Mouse (Mus musculus) adrenal gland, postnatal 25 days (tissue): ENCODE measurements around the gene Ankrd36. TPM values are rescaled to one million over a fixed set of nuclear protein-coding genes. Genes with fewer than 3 reads are reported as not detected.

ENCODE experiments used
- DNase-seq: peaks from one replicate; pipeline ENCODE4 v3.0.0; 2021; ENCODE audit warnings: mixed read lengths
- total RNA-seq: library from RNA; stranded (reverse); gene quantifications from 2 replicates; pipeline ENCODE4 v1.2.3, GENCODE M21; 2021

Gene Ankrd36
- total RNA-seq, 1 experiment from 2014 or later = not detected

DNA sequence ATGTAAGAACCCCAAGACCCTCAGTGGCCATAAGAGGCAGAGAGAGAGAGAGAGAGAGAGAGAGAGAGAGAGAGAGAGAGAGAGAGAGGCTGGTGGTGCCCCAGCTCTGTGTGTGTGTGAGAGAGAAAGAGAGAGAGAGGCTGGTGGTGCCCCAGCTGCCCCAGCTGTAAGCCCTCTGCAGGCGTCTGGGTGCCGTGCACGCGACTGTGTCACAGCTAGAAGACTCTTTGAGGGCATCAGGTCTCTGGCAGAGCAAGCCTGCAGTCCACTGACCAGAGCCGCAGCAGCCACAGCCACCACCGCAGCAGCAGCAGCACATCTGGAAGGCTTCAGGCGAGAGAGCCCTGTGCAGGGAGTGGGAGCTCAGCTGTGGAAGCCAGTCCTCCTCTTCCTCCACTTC, 114.8 kb downstream of the Ankrd36 start:
- DNase-seq = no peak

DNA sequence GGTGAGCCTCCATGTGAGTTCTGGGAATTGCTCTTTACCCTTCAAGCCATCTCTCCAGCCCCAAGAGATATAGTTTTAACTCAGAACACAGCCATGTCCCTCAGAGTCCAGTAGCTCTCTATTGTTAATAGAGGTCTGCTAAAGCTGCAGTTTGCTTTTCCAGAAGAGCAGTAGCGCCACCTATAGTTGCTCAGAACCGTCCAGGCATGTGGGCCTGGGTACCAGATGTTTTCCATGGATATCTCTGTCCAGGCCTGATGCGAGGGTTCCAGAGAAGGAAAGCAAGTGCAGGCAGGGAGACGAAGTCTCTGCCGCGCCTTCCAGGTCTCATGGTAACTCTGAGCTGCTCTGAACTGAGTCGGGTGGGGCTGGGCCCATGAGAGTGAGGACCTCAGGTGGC, 122.3 kb downstream of the Ankrd36 start:
- DNase-seq = peak; percentile 53

DNA sequence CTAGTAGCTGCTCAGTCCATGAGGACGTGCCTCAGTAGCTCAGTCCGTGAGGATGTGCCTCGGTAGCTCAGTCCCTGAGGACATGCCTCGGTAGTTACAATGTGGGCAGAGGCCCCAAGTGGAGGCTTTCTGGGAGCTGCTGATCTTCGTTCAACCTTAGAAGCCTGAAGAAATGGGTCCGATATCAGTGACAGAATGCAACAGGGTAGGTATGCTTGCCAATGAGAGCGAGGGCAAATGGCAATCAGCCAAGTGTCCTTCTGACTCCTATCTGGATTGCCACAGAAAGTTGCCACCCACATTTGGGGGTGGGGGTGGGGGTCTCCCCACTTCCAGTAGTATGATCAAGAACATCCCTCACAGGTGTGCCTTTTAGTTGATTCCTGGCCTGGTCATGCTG, 131.3 kb downstream of the Ankrd36 start:
- peak; percentile 26 for DNase-seq

DNA sequence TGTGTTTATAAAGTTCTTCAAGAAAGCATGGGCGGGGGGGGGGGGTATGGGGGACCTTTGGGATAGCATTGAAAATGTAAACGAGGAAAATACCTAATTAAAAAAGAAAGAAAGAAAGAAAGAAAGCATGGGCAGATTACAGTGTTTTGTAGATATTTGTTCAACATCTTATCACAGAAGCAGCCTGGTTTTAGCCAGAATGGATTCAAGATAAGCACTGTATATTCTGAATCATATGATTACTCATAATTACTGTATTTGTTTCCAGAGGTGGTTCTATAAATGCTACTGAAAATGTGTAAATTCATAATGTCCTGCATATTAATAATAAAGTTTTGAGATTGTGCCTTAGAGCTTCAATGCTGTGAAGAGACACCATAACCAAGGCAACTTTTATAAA, 131.8 kb downstream of the Ankrd36 start:
- no peak for DNase-seq

DNA sequence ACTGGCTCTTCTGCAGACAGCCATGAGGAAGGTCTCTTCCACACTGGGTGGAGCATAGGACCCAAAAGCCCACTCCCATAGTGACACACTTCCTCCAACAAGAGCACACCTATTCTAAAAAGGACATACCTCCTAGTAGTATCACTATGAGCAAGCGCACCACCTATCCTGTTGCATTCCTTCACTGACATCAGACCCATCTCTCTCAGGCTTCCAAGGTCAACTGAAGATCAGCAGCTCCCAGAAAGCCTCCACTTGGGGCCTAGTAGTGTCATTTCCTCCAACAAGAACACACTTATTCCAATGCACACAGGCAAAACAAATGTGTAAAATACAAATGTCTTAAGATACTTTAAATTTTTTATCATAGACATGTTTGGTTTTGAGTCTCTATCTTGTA, 132.3 kb downstream of the Ankrd36 start:
- no peak for DNase-seq

DNA sequence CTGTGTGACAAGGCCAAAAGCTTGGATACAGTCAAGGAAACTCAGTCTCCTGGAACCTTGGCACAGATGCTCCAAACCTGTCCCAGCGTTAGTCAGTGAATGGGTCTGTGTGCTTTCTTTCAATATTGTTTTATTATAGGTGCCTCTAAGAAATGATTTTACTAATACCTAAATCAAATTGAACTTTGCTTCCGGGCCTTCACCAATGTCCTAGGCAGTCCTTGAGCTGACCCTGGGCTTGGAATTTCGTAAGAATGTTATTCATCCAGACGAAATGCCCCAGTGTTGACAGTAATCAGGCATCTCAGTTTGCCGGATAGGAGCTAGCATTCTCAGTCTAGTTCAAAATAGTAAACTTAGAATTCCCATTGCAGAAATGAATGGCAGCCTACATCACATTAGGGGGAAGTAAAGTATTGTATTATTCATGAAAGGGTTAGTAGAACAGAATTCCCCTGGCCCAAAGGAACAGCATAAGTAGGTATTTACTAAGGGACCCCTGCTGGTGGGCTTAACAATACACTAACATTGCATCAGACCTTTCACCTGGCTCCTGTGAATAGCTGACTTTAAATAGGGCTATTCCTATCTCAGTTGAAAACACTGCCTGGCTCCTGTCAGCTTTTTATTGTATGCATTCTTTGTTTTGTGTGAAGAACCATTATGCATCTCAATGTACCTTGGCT, 132.9 kb downstream of the Ankrd36 start:
- DNase-seq = no peak

DNA sequence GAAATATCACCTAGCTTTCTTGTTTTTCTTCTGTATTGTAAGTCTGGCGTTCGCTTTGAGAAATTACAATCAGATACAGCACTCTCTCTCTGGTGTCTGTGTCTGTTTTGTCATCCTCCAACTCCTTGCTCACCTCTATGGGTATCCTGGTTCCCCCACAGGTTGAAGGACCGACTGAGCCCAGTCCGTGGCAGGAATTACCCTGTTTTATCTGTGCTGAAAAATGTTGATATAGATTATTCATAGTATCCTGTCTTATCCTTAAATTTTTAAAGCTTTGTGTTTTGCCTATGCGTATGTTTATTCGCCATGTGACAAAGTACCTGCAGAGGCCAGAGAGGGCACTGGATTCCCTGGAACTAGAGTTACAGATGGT, 133.5 kb downstream of the Ankrd36 start:
- no peak for DNase-seq

DNA sequence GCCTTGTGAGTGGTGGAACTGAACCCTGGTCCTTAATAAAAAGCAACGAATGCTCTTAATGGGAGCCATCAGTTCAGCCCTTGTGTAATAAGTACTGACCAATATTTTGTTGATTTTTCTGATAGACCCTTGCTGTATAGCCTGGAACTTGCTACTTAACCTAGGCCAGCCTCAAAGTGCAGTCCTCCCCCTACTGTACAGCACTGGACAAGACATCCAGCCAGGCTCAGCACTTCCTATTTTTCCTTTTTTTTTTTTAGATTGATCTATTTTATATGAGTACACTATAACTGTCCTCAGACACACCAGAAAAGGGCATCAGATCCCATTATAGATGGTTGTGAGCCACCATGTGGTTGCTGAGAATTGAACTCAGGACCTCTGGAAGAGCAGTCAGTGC, 133.9 kb downstream of the Ankrd36 start:
- no peak for DNase-seq

DNA sequence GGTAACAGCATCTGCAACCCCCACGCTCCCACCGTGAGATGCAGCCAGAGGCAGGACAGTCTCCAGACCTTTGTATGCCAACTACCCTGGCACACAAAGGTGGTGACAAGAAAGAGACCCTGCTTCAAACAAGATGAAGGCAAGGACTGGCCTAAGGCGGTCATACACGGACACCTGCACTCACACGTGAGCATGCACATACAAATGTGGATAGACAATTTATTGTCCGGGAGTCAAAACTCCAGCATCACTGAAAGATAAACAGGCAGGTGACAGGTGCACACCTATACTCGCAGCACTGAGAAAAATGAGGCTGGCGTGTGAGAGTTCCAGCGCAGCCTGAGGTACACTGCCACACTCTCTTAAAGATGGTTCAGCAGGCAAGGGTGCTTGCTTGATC, 136.5 kb downstream of the Ankrd36 start:
- DNase-seq = no peak

DNA sequence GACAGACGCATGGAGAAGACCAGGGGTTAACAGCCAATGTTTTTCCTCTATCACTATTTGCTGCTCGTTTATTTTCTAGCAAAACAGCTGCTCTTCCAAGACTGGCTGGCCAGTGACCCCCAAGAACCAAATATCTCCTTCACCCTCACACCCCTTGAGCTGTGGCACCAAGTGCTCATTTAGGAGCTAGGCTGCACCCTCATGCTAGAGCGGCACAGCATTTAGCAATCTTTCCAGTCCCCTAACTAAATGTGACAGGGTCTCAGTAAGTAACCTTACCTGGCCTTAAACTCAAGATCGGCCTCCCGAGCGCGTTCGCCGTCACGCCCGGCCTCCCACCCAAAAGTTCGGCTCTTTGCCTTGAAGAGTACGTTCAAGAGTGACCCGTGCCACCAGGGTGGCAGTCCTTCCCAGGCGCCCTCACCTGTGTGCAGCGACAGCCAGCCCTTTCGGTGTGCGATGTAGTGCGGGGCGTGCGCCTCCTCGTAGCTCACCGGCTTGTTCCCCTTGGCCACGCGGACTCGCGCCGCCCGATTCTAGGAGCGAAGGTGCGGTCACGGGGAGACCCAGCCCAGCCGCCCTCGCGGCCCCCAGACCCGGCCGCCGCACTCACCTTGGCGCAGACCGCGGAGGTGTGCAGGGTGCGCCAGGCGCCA, 137.5 kb downstream of the Ankrd36 start:
- DNase-seq = peak; percentile 36

DNA sequence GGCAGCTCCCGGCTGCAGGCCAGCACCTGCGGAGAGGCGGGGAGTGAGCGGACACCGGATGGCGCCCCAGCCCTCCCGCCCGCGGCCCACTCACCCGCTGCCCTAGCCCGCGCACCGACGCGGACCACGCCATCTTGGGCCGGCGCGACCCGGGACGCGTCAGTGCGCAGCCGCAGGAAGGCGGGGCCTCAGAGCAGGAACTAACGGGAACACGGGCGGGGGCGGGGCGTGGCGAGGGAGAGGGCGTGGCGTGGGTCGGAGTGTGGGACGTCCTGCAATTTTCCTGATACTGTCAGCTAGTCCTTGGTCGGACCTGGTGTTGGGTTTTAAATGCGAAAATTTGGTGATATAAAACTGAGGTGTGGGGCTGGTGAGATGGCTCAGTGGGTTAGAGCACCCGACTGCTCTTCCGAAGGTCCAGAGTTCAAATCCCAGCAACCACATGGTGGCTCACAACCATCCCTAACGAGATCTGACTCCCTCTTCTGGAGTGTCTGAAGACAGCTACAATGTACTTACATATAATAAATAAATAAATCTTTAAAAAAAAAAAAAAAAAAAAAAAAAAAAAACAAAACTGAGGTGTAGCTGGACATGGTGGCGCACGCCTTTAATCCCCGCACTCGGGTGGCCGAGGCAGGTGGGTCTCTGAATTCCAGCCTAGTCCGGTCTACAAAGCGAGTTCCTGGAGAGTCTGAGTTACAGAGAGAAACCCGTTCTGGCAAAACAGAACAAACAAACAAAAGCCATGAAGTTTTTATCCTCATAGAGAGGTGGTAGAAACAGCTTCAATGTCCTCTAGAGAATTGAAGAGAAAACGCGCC, 138.3 kb downstream of the Ankrd36 start:
- DNase-seq = peak; percentile 95

DNA sequence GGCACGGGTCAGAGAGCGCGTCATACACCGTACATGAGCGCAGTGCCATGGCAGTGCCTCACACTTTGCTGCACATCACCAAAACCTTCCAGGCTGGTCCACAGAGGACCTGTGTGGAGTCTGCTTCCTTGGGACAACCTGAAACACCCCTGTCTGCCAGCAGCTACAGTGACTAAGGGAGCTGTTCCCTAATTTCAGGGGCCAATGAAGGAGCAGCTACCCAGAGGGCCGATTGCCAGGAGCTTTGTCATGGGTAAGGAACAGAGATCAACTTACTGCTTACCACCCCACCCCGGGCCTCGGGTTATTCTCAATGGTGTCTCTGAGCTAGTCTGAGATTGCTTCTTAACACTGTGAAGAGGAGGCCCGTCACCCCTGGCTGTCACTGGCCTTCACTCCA, 145.7 kb downstream of the Ankrd36 start:
- DNase-seq = no peak

DNA sequence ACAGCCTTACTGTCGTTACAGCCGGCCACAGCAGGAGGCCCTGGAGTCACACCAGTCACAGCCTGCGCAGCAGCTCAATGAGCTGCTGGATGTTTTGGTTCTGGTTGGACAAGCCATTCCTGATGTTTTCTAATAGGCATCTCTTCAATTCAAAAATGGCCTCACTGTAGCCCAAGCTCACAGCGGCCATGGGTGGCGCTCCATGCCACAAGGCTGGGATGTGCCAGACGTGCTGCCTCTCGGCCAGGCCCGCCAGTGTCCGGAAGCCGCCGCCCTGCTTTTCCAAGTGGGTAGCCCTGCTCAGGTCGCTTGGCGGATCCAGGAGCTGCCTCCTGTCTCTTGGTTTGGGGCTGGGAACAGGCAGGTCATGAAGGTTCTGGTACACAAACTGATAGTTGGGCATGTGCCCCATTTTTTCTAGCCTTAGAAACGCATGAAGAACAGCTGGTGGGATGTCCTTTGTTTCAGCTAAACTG, 146.2 kb downstream of the Ankrd36 start, which contains the start of gene Mrps24:
Mrps24 (minus strand) TSS at position 51 of the 476 bp plus-strand sequence.
- DNase-seq = no peak

DNA sequence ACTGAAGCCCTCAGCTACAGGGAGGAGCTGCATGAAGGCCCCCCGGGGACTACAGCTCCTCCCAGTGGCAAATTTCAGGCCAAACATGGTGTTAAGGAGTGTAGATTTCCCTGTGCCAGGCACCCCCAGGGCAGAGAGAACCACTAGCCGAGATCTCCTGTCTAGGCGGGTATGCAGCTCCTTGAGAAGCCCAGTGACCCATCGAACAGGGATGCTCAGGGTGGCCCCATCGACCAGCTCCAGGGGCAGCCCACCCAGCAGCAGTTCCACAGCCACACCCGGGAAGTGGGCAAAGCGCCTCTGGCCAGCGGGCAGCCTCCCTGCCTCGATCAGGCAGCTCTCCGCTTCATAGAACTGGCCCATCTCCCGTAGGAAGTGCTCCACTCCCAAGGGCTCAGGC, 146.8 kb downstream of the Ankrd36 start:
- no peak for DNase-seq

DNA sequence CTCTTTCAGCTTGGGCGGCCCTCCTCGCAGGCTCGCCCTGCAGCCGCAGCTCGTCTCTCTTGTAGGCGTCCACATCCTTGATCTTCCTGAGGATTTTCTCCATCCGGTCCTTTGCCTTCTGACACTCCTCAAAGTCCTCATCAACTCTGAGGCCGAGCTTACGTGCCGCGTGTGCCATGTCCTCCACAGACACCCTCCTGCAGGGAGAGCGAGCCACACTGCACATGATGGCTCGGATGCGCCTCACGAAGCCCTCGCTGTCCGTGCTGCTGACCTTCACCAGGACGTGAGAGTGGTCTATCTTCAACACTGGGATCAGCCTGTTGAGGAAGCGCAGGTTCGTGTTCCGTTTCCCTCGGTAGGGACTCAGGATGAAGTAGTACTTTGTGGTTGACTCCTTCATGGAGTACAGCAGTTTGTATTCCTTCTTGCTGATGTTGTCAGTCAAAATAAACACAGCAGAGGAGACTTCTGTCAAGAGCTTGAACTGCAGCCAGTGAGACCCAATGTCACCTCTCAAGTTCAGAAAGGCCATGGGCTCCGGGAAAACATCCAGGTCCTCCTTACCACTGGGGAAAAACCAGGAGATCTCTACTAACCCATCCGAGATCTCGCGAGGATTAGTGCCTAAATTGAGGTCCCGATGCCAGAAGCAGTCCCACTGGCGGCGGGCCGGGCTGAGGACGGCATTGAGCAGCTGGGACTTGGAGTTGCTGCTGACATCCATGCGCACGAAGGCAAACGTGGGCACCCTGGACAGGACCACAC, 147.6 kb downstream of the Ankrd36 start:
- DNase-seq = no peak

DNA sequence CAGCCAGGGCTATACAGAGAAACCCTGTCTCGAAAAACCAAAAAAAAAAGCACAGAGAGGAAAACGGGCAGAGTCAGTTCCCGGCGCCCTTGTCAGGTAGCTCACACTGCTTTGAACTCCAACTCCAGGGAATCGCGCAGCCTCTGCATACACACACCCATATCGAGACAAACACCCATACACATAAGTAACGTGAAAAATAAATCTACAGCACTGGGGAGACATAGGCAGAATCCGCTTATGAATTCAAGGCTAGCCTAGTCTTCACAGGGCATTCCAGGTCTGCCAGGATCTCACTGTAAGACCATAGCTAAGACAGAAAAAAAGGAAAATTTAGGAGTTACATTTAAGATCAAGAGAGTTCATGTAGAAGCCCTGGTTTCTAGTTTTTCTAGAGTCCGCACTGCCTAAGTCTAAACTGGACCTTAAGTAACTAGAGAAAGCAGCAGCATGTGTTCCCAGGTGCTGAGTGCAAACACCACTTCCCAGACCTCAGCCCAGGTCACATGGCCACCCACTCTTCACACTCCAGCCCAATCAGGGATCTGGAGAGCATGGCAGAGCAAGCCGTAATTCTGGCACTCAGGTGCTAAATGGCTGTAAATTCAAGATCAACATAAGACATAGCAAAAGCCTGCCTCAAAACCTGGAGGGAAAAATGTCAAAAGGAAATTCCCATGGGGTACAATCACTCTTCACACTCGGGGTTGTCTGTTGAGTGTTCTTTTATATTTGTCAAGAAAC, 149.3 kb downstream of the Ankrd36 start:
- no peak for DNase-seq

DNA sequence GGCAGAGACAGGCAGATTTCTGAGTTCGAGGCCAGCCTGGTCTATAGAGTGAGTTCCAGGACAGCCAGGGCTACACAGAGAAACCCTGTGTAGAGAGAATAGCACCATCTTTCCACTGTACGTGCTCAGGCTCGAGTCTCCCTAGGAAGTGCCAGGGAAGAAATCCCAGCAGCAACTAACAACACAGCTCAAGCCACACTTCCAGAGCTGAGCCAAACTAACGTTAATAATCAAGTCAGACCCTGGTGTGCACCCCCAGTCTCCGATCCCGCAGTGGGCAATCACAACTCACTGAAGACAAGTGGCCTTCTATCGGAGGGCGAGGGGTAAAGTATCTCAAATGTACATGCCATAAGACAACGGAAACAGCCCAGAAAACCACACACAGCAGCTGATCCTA, 160.1 kb downstream of the Ankrd36 start:
- DNase-seq = no peak

DNA sequence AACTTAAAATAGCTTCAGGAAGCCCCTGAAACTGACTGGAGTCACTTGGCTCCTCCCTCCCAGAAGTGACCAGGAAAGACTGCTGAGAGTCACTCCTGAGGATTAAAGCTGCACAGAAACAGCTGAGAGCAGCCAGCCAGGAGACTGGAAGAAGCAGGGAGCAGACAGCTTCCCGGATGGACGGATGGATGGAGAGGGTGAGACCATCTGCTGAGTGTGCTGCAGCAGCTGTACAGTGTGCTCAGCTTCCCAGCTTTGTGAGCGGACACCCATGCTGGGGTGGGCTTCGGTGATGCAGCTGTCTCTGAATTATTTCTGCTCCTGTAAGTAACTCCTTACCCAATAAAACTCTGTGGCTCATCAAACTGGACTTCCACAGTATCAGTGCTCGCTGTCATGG, 162.9 kb downstream of the Ankrd36 start:
- DNase-seq = no peak

DNA sequence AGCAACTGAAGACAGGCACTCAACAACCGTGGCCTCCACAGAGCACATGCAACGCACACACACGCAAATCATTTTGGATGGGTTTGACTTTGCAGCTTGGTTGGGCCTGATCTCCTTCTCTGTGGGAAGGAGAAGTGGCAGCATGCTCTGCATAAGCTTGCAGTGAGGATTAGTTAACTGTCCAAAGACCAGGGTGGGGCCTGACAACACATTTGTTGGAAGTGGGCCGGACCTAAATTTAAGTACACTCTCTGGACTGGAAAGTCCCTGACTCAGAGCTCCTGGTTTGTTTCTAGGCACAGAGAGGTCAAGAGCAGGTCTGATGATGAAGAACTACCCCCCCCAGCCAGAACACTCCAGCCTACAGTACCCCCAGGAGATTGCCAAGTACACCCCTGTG, 164.8 kb downstream of the Ankrd36 start:
- DNase-seq = no peak

DNA sequence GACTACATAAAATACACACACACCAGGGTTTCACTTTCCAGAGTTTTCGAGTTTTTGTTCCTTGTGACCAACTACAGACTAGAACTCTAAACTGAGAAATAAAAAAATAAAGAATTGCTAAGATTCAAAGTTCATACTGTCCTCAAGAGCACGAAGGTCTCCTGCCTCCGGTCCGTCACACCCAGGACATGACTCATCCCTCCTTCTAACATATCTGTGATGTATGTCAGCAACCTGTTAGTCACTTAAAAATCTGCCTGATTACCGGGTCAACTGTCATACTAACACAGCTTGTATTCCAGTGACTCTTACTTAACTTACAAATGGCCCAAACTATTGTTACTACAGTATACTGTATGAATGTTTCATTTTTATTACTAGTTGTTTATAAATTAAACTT, 167.7 kb downstream of the Ankrd36 start:
- no peak for DNase-seq
